Mouse (Mus musculus) G1E (cell line): ENCODE data around the gene B130006D01Rik.

ENCODE experiments used
- CTCF ChIP-seq: IDR thresholded peaks from 2 replicates; pipeline ENCODE4 v1.5.1; 2012; ENCODE audit warnings: low read depth, low read length, inconsistent platforms, mixed read lengths
- GATA1 ChIP-seq: IDR thresholded peaks from 2 replicates; pipeline ENCODE4 v1.6.1; 2012; ENCODE audit warnings: borderline replicate concordance, low read length, inconsistent platforms, mixed read lengths
- POLR2AphosphoS5 ChIP-seq: IDR thresholded peaks from 2 replicates; pipeline ENCODE4 v1.6.1; 2012; ENCODE audit warnings: low read depth, low read length, inconsistent platforms; ENCODE audit not compliant: insufficient replicate concordance

GRCm38 (mm10) chr11:95700778-95701739 lies 22.3 kb upstream of the B130006D01Rik start:
- TF ChIP-seq CTCF (no peak), GATA1 (no peak), POLR2AphosphoS5 (no peak)
